In the genomic region with DNA sequence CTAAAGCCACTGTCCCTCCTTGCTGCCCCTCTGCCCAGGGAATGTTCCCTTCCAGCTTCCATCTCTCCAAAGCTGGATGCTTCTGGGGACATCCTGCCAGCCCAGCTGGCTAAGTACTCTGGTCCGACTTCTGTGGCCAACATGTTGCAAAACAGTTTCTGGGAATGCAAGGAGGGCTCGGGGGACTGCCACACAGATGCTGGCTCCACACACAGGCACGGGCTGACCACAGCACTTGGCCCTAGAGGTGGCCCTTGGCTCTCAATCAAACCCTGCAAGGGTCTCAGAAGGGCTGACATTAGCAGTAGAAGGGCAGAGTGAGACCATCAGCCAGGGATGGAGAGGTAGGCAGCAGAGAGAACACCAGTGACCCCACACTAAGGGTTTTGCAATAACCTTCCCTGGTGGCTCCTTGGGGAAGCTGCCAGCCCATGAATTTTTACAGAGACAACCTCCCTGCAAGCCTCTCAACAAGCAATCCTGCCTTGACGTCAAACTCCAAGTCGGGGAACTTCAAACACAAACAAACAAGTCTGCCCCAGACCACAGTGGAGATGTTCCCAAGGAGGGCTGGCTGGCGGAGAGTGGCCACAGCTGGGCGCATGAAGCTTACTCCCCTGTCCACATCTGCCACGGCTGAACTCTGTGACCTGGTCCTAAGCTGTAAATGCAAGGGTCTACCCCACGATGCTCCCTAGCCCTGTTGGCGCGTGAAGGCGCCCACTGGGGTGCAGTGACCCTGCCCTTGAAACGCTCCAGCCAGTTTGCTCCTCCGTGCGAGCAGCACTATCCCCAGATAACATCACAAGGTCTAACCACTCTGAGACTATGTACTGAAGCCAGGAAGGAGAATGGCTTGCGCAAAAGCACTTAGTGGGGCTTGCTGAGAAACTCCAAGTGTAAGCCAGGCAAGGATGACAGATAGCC, we compare ENCODE assay signal across 8 mouse cellular contexts.
A peak's percentile ranks its signal among the peaks of the same experiment; 100 is the strongest.
DNase-seq lines count a peak whose midpoint lies in the region; ATAC-seq and TF ChIP-seq lines count a peak whose summit lies in the region.

No protein-coding gene starts in this region.

- H3K27ac ChIP-seq in thymus, adult 2 months (ENCODE audit: control insufficient read depth, insufficient read depth, low read length): no peak overlapping the region

- no peak overlapping the region for H3K4me3 ChIP-seq in thymus, adult 2 months (ENCODE audit: control insufficient read depth, insufficient read depth, low read length)

- H3K4me1 ChIP-seq in thymus, adult 2 months (replicated peaks; ENCODE audit: control insufficient read depth, insufficient read depth, low read length): peaks cover 9% of the 10 kb centered on the region

- 76% methylated on average over 16 of the region's 16 CpGs for WGBS in thymus, adult 2 months

- no peak for TF ChIP-seq CTCF in thymus, adult 2 months (IDR thresholded peaks at IDR 0.05; ENCODE audit: borderline replicate concordance, control insufficient read depth, extremely low read depth, insufficient read depth, low read length, poor library complexity)

- TF ChIP-seq POLR2A in thymus, adult 2 months (IDR thresholded peaks at IDR 0.05; ENCODE audit: control insufficient read depth, extremely low read depth, insufficient read depth, low read length, poor library complexity): no peak

- DNase-seq in adrenal gland, adult (ENCODE audit: inconsistent age in 2 of 2, low spot score in 1 of 2): peak; percentile 46 to 84
- no peak for DNase-seq in adrenal gland, postnatal 4 days (ENCODE audit: low spot score in 2 of 2)
- DNase-seq in adrenal gland, postnatal 25 days: peak; percentile 36
- peak; percentile 73 for DNase-seq in heart, postnatal 25 days (ENCODE audit: low spot score)
- DNase-seq in lung, postnatal 10 days: peak; percentile 81
- DNase-seq in thymus, adult 2 months: no peak
- no peak for DNase-seq in cerebellum, adult 18-20 months

- ATAC-seq in CD4-positive, CD25-positive, alpha-beta regulatory T cell, adult 4 months: no peak

- H3K27me3 ChIP-seq in thymus, adult 2 months (ENCODE audit: control insufficient read depth, insufficient read depth, low read length): no peaks in the 10 kb centered on the region

- no peaks in the 10 kb centered on the region for H3K36me3 ChIP-seq in thymus, adult 2 months (ENCODE audit: control insufficient read depth, insufficient read depth, low read length)

- intact Hi-C loops in heart, postnatal 25 days (cut with DNase I): loop anchor here (5.0 kb wide), 2 partner anchors 34 to 49 kb away; no protein-coding TSS in a partner anchor

Comparison
In these comparisons a context has a peak if more than half of its experiments do, and no peak if none do; other contexts are left out.
1. DNase-seq: peak in adrenal gland, adult (2 of 2), adrenal gland, postnatal 25 days (single experiment), heart, postnatal 25 days (single experiment) and lung, postnatal 10 days (single experiment); none in adrenal gland, postnatal 4 days (0 of 2), thymus, adult 2 months (single experiment) and cerebellum, adult 18-20 months (0 of 2).